Mouse (Mus musculus) bone marrow macrophage, adult 2 months (primary cell): Measurements from ENCODE around the gene Npb. TPM values are rescaled to one million over a fixed set of nuclear protein-coding genes. Genes with fewer than 3 reads are reported as not detected.

ENCODE experiments used
- H3K27ac ChIP-seq: 2 replicates; pipeline ENCODE4 v1.5.1; 2012; ENCODE audit warnings: low read depth, low read length; ENCODE audit not compliant: insufficient read depth
- H3K4me1 ChIP-seq: 2 replicates; pipeline ENCODE4 v1.6.1; 2012; ENCODE audit warnings: low read length; ENCODE audit not compliant: control insufficient read depth, insufficient read depth
- H3K4me3 ChIP-seq: 2 replicates; pipeline ENCODE4 v1.5.1; 2012; ENCODE audit warnings: mild to moderate bottlenecking, low read length, moderate library complexity; ENCODE audit not compliant: insufficient read depth
- CTCF ChIP-seq: IDR thresholded peaks from 2 replicates; pipeline ENCODE4 v1.5.1; 2012; ENCODE audit warnings: low read depth, mild to moderate bottlenecking, low read length, moderate library complexity
- POLR2A ChIP-seq: IDR thresholded peaks from 2 replicates; pipeline ENCODE4 v1.6.1; 2012; ENCODE audit warnings: mild to moderate bottlenecking, low read depth, low read length, borderline replicate concordance
- polyA plus RNA-seq: library from polyadenylated mRNA; stranded (reverse); fragments of >200 nt; gene quantifications from 2 replicates; pipeline ENCODE4 v1.2.4, GENCODE M21; 2012; ENCODE audit not compliant: missing spikeins, insufficient read depth, insufficient read length

The Npb gene
- polyA plus RNA-seq, 1 experiment, result 1.4 TPM

DNA sequence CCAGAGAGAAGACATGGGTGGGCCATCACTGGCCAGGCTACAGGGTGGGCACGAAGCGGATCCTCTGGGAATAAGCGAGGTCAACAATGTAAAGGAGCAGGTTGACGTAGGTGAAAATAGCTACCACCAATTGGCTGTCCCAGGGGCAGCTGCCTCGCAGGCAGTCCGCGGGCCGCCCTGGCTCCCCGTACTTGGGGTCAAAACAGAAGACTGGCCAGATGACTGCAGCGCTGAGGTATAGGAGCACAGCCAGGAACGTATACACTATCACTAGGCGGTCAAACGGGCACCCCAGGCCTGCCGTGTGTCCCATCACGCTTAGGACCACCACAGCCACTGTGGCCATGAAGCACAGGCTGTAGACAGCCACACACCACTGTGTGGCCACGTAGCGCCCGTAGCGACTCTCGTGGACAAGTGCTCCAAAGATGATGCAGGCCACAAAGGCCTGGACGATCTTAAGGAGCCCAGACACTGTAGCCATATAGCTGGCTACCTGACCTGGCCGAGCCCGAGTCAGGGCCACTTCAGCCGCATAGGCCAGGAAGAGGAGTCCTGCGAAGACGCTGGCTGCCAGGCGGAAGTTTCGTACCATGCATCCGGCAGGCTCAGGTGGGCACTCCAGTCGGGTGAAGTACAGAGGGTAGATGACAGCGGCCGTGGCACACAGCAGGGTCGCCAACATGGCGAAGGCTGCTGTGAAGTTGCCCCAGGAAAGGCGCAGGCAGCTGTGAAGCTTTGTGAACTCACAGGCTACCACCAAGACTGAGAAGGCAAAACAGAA is 39.0 kb downstream of the Npb start:
- Histone ChIP-seq H3K27ac (peak overlapping the region; percentile 36), H3K4me3 (peak overlapping the region; percentile 44; the same call in 1 of the 2 replicates), H3K4me1 (peaks cover 33% of the 10 kb centered on the region)
- no peak for TF ChIP-seq POLR2A
- TF ChIP-seq CTCF, result no peak

DNA sequence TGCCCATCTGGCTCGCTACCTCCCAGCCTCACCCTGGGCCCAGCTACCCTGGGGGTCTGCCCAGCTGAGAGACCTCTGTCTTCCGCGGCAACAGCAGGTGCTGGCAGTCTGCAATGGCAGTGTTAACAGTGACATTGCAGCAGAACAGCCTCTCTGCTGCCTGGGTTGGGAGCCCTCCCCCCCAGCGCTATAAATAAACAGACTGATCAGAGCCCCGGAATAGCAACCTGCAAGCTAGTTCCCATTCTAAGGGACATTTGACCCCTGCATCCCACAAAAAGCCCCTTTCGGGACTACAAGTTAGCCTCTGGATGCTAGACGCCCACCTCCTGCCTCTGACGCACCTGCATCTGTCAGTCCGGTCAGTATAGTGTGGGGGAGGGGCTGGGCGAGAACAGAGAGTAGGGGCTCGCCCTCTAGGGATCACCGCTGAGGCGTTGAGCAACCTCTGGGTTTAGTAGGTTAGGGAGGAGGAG is 39.8 kb downstream of the Npb start, which contains the start of gene Myadml2:
Gene Myadml2 (minus strand): TSS at position 158 of the 476 bp plus-strand sequence.
- peak within 1 kb of the TSS; percentile 36 for H3K27ac ChIP-seq
- H3K4me3 ChIP-seq, result peak within 1 kb of the TSS; percentile 44
- TF ChIP-seq CTCF (no peak), POLR2A (no peak)
- H3K4me1 ChIP-seq, result peaks cover 28% of the 10 kb centered on the region

DNA sequence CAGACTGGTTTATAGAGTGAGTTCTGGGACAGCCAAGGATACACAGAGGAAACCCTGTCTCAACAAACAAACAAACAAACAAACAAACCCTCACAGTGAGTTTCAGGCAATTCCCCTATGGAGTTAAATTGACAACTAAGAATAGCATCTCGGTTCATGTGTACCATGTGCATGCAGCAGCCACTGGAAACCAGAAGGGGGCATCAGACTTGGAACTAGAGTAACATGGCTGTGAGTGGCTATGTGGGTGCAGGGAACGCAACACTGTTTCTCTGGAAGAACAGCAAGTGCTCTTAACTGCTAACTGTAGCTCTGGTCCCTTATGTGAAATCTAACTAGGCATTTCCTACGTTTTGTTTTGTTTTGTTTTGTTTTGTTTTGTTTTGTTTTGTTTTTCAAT is 43.6 kb downstream of the Npb start:
- TF ChIP-seq CTCF (no peak), POLR2A (no peak)
- H3K27ac ChIP-seq, result no peak overlapping the region
- no peak overlapping the region for H3K4me3 ChIP-seq
- peaks cover 20% of the 10 kb centered on the region for H3K4me1 ChIP-seq

DNA sequence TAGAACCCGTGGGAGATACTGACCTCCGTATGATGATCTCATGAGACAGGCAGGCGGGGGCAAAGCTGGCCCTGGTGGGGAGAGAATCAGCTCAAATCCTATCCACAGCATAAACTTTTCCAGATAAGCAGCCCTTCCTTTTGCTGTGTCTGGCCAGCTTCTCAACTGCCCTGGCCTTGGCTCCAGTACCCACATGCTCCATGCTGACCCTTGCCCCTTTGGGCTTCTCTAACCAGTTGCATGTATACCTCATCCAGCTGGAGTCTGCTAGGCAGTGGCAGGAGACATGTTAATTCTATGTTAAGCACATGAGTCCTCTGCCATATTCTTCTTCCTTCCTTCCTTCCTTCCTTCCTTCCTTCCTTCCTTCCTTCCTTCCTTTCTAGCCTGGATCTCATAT is 46.5 kb downstream of the Npb start:
- Histone ChIP-seq H3K4me1 (no peaks in the 10 kb centered on the region), H3K27ac (no peak overlapping the region), H3K4me3 (no peak overlapping the region)
- TF ChIP-seq CTCF (no peak), POLR2A (no peak)

DNA sequence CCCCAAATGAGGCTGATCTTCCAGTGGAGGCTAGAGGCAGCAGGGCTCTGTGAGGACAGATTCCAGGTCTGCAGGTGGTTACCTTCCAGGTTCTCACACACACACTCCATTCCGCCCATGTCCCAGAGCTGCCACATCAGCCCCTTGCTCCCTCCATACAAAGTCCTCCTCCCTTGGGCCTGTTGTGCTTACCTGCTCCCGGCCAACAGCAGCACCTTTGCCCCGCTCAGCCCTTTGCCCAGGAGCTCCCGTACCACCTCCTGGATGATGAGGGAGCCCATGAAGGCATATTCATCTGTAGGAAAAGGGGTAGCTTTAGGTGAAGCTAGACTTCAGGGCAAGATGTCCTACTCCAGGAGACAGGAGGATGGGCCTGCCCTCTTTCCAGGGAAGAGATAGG is 49.0 kb downstream of the Npb start:
- Histone ChIP-seq H3K27ac (no peak overlapping the region), H3K4me1 (no peaks in the 10 kb centered on the region), H3K4me3 (no peak overlapping the region)
- TF ChIP-seq POLR2A (no peak), CTCF (no peak)

Other genes with a start within 250 kb of the Npb start
- not detected in 2 replicates for gene Fscn2, start 246.9 kb upstream of the Npb start, polyA plus RNA-seq
- 10.4 and 13.1 TPM in 2 replicates for gene Faap100, start 229.7 kb upstream of the Npb start, polyA plus RNA-seq
- 45.6 and 46.6 TPM in 2 replicates for gene Nploc4, start 170.8 kb upstream of the Npb start, polyA plus RNA-seq
- 0.32 TPM in 1 of 2 replicates, not detected in the other for gene Tspan10, start 165.8 kb upstream of the Npb start, polyA plus RNA-seq
- 0.49 and 0.62 TPM in 2 replicates for gene Pde6g, start 155.0 kb upstream of the Npb start, polyA plus RNA-seq
- gene Oxld1, start 150.4 kb upstream of the Npb start, polyA plus RNA-seq, result 11.4 and 15.4 TPM in 2 replicates
- 9.9 and 16.6 TPM in 2 replicates for gene Ccdc137, start 150.4 kb upstream of the Npb start, polyA plus RNA-seq
- gene Arl16, start 140.9 kb upstream of the Npb start, polyA plus RNA-seq, result 13.0 and 13.6 TPM in 2 replicates
- 43.3 and 46.7 TPM in 2 replicates for gene Mrpl12, start 123.9 kb upstream of the Npb start, polyA plus RNA-seq
- gene Slc25a10, start 116.6 kb upstream of the Npb start, polyA plus RNA-seq, result 62.9 and 65.6 TPM in 2 replicates
- gene Gcgr, start 77.8 kb upstream of the Npb start, polyA plus RNA-seq, result not detected in 2 replicates
- 63.5 and 64.0 TPM in 2 replicates for gene Mcrip1, start 58.8 kb upstream of the Npb start, polyA plus RNA-seq
- gene Ppp1r27, start 57.3 kb upstream of the Npb start, polyA plus RNA-seq, result not detected in 2 replicates
- 292 and 334 TPM in 2 replicates for gene P4hb, start 35.2 kb upstream of the Npb start, polyA plus RNA-seq
- gene Arhgdia, start 26.9 kb upstream of the Npb start, polyA plus RNA-seq, result 628 and 760 TPM in 2 replicates
- 97.5 and 121 TPM in 2 replicates for gene Alyref, start 10.1 kb upstream of the Npb start, polyA plus RNA-seq
- 127 and 128 TPM in 2 replicates for gene Anapc11, start 10.1 kb upstream of the Npb start, polyA plus RNA-seq
- 52.4 and 64.5 TPM in 2 replicates for gene Pcyt2, start 9.5 kb downstream of the Npb start, polyA plus RNA-seq
- 78.5 and 91.5 TPM in 2 replicates for gene Sirt7, start 16.8 kb downstream of the Npb start, polyA plus RNA-seq
- gene Mafg, start 25.1 kb downstream of the Npb start, polyA plus RNA-seq, result 76.0 and 77.5 TPM in 2 replicates
- 0.61 and 0.78 TPM in 2 replicates for gene Pycr1, start 35.3 kb downstream of the Npb start, polyA plus RNA-seq
- not detected in 2 replicates for gene Myadml2, start 39.7 kb downstream of the Npb start, polyA plus RNA-seq
- gene Notum, start 52.7 kb downstream of the Npb start, polyA plus RNA-seq, result not detected in 2 replicates
- gene Aspscr1, start 64.5 kb downstream of the Npb start, polyA plus RNA-seq, result 42.8 and 50.5 TPM in 2 replicates
- gene Cenpx, start 105.3 kb downstream of the Npb start, polyA plus RNA-seq, result 109 and 110 TPM in 2 replicates
- 34.3 and 46.1 TPM in 2 replicates for gene Lrrc45, start 105.4 kb downstream of the Npb start, polyA plus RNA-seq
- 14.3 and 18.1 TPM in 2 replicates for gene Rac3, start 113.0 kb downstream of the Npb start, polyA plus RNA-seq
- 65.0 and 65.6 TPM in 2 replicates for gene Dcxr, start 118.8 kb downstream of the Npb start, polyA plus RNA-seq
- gene Cbr2, start 123.6 kb downstream of the Npb start, polyA plus RNA-seq, result 57.0 and 81.4 TPM in 2 replicates
- gene Hmga1b, start 154.3 kb downstream of the Npb start, polyA plus RNA-seq, result 13.2 and 32.4 TPM in 2 replicates
- gene Rfng, start 175.7 kb downstream of the Npb start, polyA plus RNA-seq, result 18.3 and 22.6 TPM in 2 replicates
- gene Gps1, start 175.8 kb downstream of the Npb start, polyA plus RNA-seq, result 34.7 and 41.1 TPM in 2 replicates
- gene Dus1l, start 187.9 kb downstream of the Npb start, polyA plus RNA-seq, result 22.7 and 28.5 TPM in 2 replicates
- gene Fasn, start 216.1 kb downstream of the Npb start, polyA plus RNA-seq, result 6.9 and 8.1 TPM in 2 replicates